Mouse (Mus musculus) forebrain, postnatal 0 days (tissue): ENCODE data around the gene Gm609. TPM values are rescaled to one million over a fixed set of nuclear protein-coding genes. Genes with fewer than 3 reads are reported as not detected.

ENCODE experiments used
- ATAC-seq: fragments of 200-750 bp; cut with Nextera tagmentation; 2 replicates; pipeline ENCODE4 v1.8.0; 2017; ENCODE audit warnings: mild to moderate bottlenecking, moderate library complexity
- DNase-seq: peaks from one replicate; pipeline ENCODE4 v3.0.0-alpha.2; 2015
- H3K27ac ChIP-seq: fragments of 300-500 bp; sonication (generic); 2 replicates; pipeline ENCODE4 v1.5.1; 2014; ENCODE audit warnings: low read depth, mild to moderate bottlenecking, antibody characterized with exemption, low read length, moderate library complexity, mixed read lengths
- H3K27me3 ChIP-seq: fragments of 300-500 bp; sonication (generic); 2 replicates; pipeline ENCODE4 v1.6.1; 2014; ENCODE audit warnings: mild to moderate bottlenecking, low read length, mixed read lengths; ENCODE audit not compliant: insufficient read depth
- H3K36me3 ChIP-seq: fragments of 300-500 bp; sonication (generic); 2 replicates; pipeline ENCODE4 v1.6.1; 2014; ENCODE audit warnings: mild to moderate bottlenecking, moderate library complexity; ENCODE audit not compliant: insufficient read depth
- H3K4me1 ChIP-seq: fragments of 300-500 bp; sonication (generic); 2 replicates; pipeline ENCODE4 v1.6.1; 2014; ENCODE audit warnings: antibody characterized with exemption; ENCODE audit not compliant: insufficient read depth
- H3K4me2 ChIP-seq: fragments of 300-500 bp; sonication (generic); 2 replicates; pipeline ENCODE4 v1.6.1; 2014; ENCODE audit warnings: low read depth, mild to moderate bottlenecking, moderate library complexity
- H3K4me3 ChIP-seq: fragments of 300-500 bp; sonication (generic); 2 replicates; pipeline ENCODE4 v1.5.1; 2014; ENCODE audit warnings: low read depth, low read length, mixed read lengths
- H3K9ac ChIP-seq: fragments of 300-500 bp; sonication (generic); 2 replicates; pipeline ENCODE4 v1.6.1; 2014; ENCODE audit warnings: mild to moderate bottlenecking
- H3K9me3 ChIP-seq: fragments of 300-500 bp; sonication (generic); 2 replicates; pipeline ENCODE4 v1.6.1; 2016; ENCODE audit warnings: low read length
- CTCF ChIP-seq: sonication (generic); IDR thresholded peaks from 2 replicates; pipeline ENCODE4 v1.5.1; 2016; ENCODE audit warnings: antibody characterized with exemption, control low read depth, low read depth
- WGBS: fragments of 180-500 bp; shearing (Covaris S2); extraction: QIAGEN DNeasy Blood & Tissue Kit; methylation state at CpG from one replicate; pipeline ENCODE4 v1.1.7; 2014; 5-methylcytosine and 5-hydroxymethylcytosine counted together
- polyA plus RNA-seq: library from polyadenylated mRNA; unstranded; fragments of >200 nt; fragmentation: Nextera tagmentation; extraction: Ambion mirVana; gene quantifications from 2 replicates; pipeline ENCODE4 v1.2.1, GENCODE M21; 2015
- total RNA-seq: library from RNA; depleted of rRNA; stranded (reverse); fragments of >200 nt; gene quantifications from 2 replicates; pipeline ENCODE4 v1.2.3, GENCODE M21; 2014

The Gm609 gene
- total and polyA plus RNA-seq, 2 experiments from 2014 or later = not detected

- H3K36me3 ChIP-seq = peaks cover 39% of the 10 kb centered on the region
- ATAC-seq (no peak), DNase-seq (no peak)
- H3K9ac ChIP-seq = no peak overlapping the region
- no peak overlapping the region for H3K4me3 ChIP-seq
- no peaks in the 10 kb centered on the region for H3K27me3 ChIP-seq
- no peak overlapping the region for H3K27ac ChIP-seq
- H3K4me1 ChIP-seq = no peaks in the 10 kb centered on the region
- H3K9me3 ChIP-seq = no peaks in the 10 kb centered on the region
- no peak overlapping the region for H3K4me2 ChIP-seq
- no peak for TF ChIP-seq CTCF
- WGBS = 77% methylated on average over 6 of the region's 6 CpGs
Observed at GRCm38 (mm10) chr16:45392246-45392645, 100.5 kb downstream of the Gm609 start.

GRCm38 (mm10) chr16:45391680-45392079, 101.1 kb downstream of the Gm609 start:
- Histone ChIP-seq H3K4me1 (no peaks in the 10 kb centered on the region), H3K4me3 (no peak overlapping the region), H3K27ac (no peak overlapping the region), H3K9ac (no peak overlapping the region), H3K36me3 (peaks cover 39% of the 10 kb centered on the region), H3K27me3 (no peaks in the 10 kb centered on the region), H3K9me3 (no peaks in the 10 kb centered on the region), H3K4me2 (no peak overlapping the region)
- no peak for ATAC-seq
- no peak for TF ChIP-seq CTCF
- WGBS = 61% methylated on average over 3 of the region's 3 CpGs
- no peak for DNase-seq

GRCm38 (mm10) chr16:45390286-45390956, 102.3 kb downstream of the Gm609 start:
- Histone ChIP-seq H3K36me3 (peaks cover 34% of the 10 kb centered on the region), H3K4me2 (no peak overlapping the region), H3K27ac (no peak overlapping the region), H3K4me3 (no peak overlapping the region), H3K27me3 (no peaks in the 10 kb centered on the region), H3K9ac (no peak overlapping the region), H3K9me3 (no peaks in the 10 kb centered on the region), H3K4me1 (no peaks in the 10 kb centered on the region)
- TF ChIP-seq CTCF = no peak
- 55% methylated on average over 5 of the region's 5 CpGs for WGBS
- DNase-seq (no peak), ATAC-seq (peak; percentile 45; the same call in 1 of the 2 replicates)

- WGBS = 76% methylated on average over 2 of the region's 2 CpGs
- Histone ChIP-seq H3K4me1 (no peaks in the 10 kb centered on the region), H3K36me3 (peaks cover 28% of the 10 kb centered on the region), H3K4me3 (no peak overlapping the region), H3K9ac (no peak overlapping the region), H3K4me2 (no peak overlapping the region), H3K27ac (no peak overlapping the region), H3K27me3 (no peaks in the 10 kb centered on the region), H3K9me3 (no peaks in the 10 kb centered on the region)
- ATAC-seq (no peak), DNase-seq (no peak)
- TF ChIP-seq CTCF = no peak
Observed at GRCm38 (mm10) chr16:45389833-45390232, 102.9 kb downstream of the Gm609 start.

- Histone ChIP-seq H3K36me3 (peaks cover 22% of the 10 kb centered on the region), H3K4me3 (no peak overlapping the region), H3K9ac (no peak overlapping the region), H3K4me2 (no peak overlapping the region), H3K9me3 (no peaks in the 10 kb centered on the region), H3K27ac (no peak overlapping the region), H3K4me1 (no peaks in the 10 kb centered on the region), H3K27me3 (no peaks in the 10 kb centered on the region)
- ATAC-seq (no peak), DNase-seq (no peak)
- WGBS = 93% methylated on average over 2 of the region's 2 CpGs
- TF ChIP-seq CTCF = no peak
Observed at GRCm38 (mm10) chr16:45389041-45389440, 103.7 kb downstream of the Gm609 start.

GRCm38 (mm10) chr16:45381811-45382210, 111.0 kb downstream of the Gm609 start:
- no peak overlapping the region for H3K27ac ChIP-seq
- no peak for DNase-seq
- H3K36me3 ChIP-seq = peaks cover 30% of the 10 kb centered on the region
- H3K9me3 ChIP-seq = no peaks in the 10 kb centered on the region
- no peaks in the 10 kb centered on the region for H3K27me3 ChIP-seq
- 80% methylated on average over 3 of the region's 3 CpGs for WGBS
- no peak overlapping the region for H3K9ac ChIP-seq
- no peak overlapping the region for H3K4me3 ChIP-seq
- H3K4me1 ChIP-seq = no peaks in the 10 kb centered on the region
- no peak for TF ChIP-seq CTCF
- ATAC-seq = no peak
- H3K4me2 ChIP-seq = no peak overlapping the region

GRCm38 (mm10) chr16:45378959-45379358, 113.8 kb downstream of the Gm609 start:
- no peak for TF ChIP-seq CTCF

More at GRCm38 (mm10) chr16:45378959-45379358, 113.8 kb downstream of the Gm609 start:
- Histone ChIP-seq H3K4me1 (no peaks in the 10 kb centered on the region), H3K9me3 (no peaks in the 10 kb centered on the region), H3K27me3 (no peaks in the 10 kb centered on the region), H3K4me2 (no peak overlapping the region), H3K27ac (no peak overlapping the region), H3K36me3 (peaks cover 26% of the 10 kb centered on the region), H3K4me3 (no peak overlapping the region), H3K9ac (no peak overlapping the region)
- DNase-seq (no peak), ATAC-seq (no peak)
- WGBS = 84% methylated on average over 3 of the region's 3 CpGs
